Mouse (Mus musculus) megakaryocyte, embryonic 14.5 days (primary cell): Measurements from ENCODE around the gene Rgr. TPM values are rescaled to one million over a fixed set of nuclear protein-coding genes. Genes with fewer than 3 reads are reported as not detected.

Source experiments
- H3K27me3 ChIP-seq: replicated peaks from 2 replicates; pipeline ENCODE3; 2012; ENCODE audit warnings: inconsistent platforms
- H3K36me3 ChIP-seq: replicated peaks from 2 replicates; pipeline ENCODE3; 2012; ENCODE audit warnings: low read length, inconsistent platforms, mixed read lengths
- H3K4me1 ChIP-seq: 2 replicates; pipeline ENCODE4 v1.6.1; 2012; ENCODE audit warnings: inconsistent platforms
- H3K4me3 ChIP-seq: replicated peaks from 2 replicates; pipeline ENCODE3; 2012; ENCODE audit warnings: moderate library complexity, mild to moderate bottlenecking, inconsistent platforms
- H3K9me3 ChIP-seq: 2 replicates; pipeline ENCODE4 v1.6.1; 2012; ENCODE audit warnings: inconsistent platforms
- FLI1 ChIP-seq: IDR thresholded peaks from 2 replicates; pipeline ENCODE4 v1.6.1; 2012; ENCODE audit warnings: low read length, inconsistent platforms, mixed read lengths
- GATA1 ChIP-seq: IDR thresholded peaks from 3 replicates; pipeline ENCODE4 v1.6.1; 2012; ENCODE audit warnings: mixed read lengths, low read length, inconsistent platforms, borderline replicate concordance
- polyA plus RNA-seq: library from polyadenylated mRNA; stranded (reverse); fragments of >175 nt; gene quantifications from 2 replicates; pipeline ENCODE4 v1.2.3, GENCODE M21; 2012; ENCODE audit warnings: low replicate concordance; ENCODE audit not compliant: insufficient read depth

The Rgr gene
- polyA plus RNA-seq: not detected in 2 replicates

DNA sequence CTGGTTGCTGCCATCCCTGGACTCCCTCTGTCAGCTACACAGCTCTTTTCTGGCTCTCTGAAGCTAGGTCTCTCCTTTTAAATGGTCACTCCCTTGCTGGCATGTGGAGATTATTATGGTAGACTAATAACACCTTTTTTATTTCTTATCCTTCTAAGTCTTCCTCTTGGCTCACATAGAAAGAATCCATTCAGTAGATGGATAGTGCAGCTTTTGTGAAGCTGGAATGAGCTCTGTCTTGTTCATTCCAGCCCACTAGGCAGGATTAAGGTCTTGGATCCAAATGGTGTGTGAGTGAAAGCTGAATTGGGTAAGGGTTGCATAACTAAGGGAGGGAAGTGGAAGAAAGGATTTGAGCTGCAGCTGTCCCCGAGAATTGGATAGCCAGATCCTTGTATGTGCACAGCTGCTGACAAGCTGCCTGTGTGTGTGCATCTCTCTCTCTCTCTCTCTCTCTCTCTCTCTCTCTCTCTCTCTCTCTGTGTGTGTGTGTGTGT, at the start of gene Rgr:
TSS of gene Rgr (minus strand) at position 51 of the 497 bp plus-strand sequence.
- Histone ChIP-seq H3K36me3 (no peaks in the 10 kb centered on the region), H3K4me3 (no peak within 1 kb of the TSS), H3K27me3 (no peaks in the 10 kb centered on the region), H3K4me1 (no peaks in the 10 kb centered on the region), H3K9me3 (peaks cover 11% of the 10 kb centered on the region)
- TF ChIP-seq FLI1 (no peak), GATA1 (no peak)

GRCm38 (mm10) chr14:37097956-37098530, 49.3 kb upstream of the Rgr start, which contains the start of gene Cdhr1:
Gene Cdhr1 (minus strand): TSS chr14:37098347.
- H3K4me3 ChIP-seq: peak within 1 kb of the TSS; percentile 87
- peaks cover 67% of the 10 kb centered on the region for H3K27me3 ChIP-seq
- H3K4me1 ChIP-seq: peaks cover 20% of the 10 kb centered on the region
- no peaks in the 10 kb centered on the region for H3K9me3 ChIP-seq
- TF ChIP-seq FLI1 (no peak), GATA1 (no peak)
- no peaks in the 10 kb centered on the region for H3K36me3 ChIP-seq

DNA sequence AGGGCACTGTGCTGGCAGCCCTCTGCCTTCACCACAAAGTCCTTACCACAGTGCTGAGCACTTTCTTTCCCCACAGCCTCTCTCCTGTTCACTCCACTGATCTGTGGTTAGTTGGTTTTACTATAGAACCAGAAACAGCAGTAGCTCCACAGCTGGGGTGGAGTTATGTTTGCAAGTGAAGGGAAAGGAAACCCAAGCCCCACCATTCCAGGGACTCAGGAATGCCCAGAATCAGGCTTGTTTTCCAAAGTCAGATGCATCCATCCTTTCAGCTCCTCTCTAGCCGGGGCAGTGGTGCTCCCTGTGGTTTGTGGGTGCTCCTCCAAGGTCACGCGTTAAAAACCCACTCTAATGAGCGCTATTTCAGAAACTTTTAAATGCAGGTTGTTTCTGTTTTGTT, 46.8 kb upstream of the Rgr start:
- TF ChIP-seq GATA1: no peak
- no peak for TF ChIP-seq FLI1
- Histone ChIP-seq H3K4me3 (no peak overlapping the region), H3K4me1 (peaks cover 10% of the 10 kb centered on the region), H3K27me3 (peaks cover 53% of the 10 kb centered on the region), H3K36me3 (no peaks in the 10 kb centered on the region), H3K9me3 (peaks cover under 1% of the 10 kb centered on the region; the same call in 1 of the 2 replicates)

DNA sequence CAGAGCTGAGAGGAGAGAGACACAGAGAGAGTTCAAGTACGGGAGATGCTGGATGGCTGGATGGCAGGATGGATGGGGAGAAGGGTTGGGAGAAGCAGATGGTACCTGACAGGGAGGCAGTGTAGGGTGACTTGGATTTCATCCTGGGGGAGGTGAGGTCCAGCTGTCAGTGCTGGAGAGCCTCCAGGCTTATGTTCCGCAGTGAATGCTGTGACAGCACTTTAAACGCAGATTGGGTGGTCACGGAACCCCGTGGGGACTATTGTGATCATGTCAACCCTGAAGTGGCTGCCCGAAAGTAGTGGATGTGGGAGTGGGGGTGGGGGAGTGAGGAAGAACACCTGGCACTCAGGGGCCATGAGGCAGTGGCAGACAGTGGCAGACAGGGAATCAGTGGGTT, 45.7 kb upstream of the Rgr start:
- Histone ChIP-seq H3K9me3 (peaks cover 10% of the 10 kb centered on the region), H3K36me3 (no peaks in the 10 kb centered on the region), H3K27me3 (peaks cover 51% of the 10 kb centered on the region), H3K4me3 (no peak overlapping the region), H3K4me1 (peaks cover 10% of the 10 kb centered on the region)
- no peak for TF ChIP-seq FLI1
- no peak for TF ChIP-seq GATA1

- no peaks in the 10 kb centered on the region for H3K36me3 ChIP-seq
Measured at GRCm38 (mm10) chr14:37083755-37084154, 35.0 kb upstream of the Rgr start.

DNA sequence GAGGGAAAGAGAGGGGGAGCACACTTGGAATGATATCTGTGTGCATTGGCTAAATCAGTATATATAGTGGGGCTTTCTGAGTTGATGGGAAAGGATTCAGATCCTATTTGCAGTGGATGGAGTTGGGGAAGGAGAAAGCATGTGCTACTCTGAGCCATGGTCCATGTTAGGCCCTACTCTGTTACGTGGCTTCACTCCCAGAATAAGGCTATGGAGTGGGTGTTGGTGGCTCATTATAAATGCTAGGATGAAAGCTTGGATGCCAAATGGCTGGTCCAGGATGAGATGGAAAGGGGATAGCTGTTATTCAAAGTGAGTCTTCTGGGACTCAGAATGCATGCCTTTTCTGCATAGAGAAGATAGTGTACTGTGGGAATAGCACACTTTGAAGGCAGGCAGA, 32.0 kb upstream of the Rgr start:
- TF ChIP-seq FLI1: no peak
- no peak for TF ChIP-seq GATA1
- Histone ChIP-seq H3K36me3 (no peaks in the 10 kb centered on the region), H3K4me1 (no peaks in the 10 kb centered on the region), H3K4me3 (no peak overlapping the region), H3K9me3 (0 out of 2 replicates have a peak, but pooled peaks cover 7% of the 10 kb centered on the region), H3K27me3 (no peaks in the 10 kb centered on the region)

More at GRCm38 (mm10) chr14:37083755-37084154, 35.0 kb upstream of the Rgr start:
- peaks cover 3% of the 10 kb centered on the region for H3K27me3 ChIP-seq
- peaks cover 13% of the 10 kb centered on the region; the same call in 1 of the 2 replicates for H3K9me3 ChIP-seq
- no peak for TF ChIP-seq FLI1
- no peak for TF ChIP-seq GATA1
- H3K4me1 ChIP-seq: no peaks in the 10 kb centered on the region
- H3K4me3 ChIP-seq: no peak overlapping the region

DNA sequence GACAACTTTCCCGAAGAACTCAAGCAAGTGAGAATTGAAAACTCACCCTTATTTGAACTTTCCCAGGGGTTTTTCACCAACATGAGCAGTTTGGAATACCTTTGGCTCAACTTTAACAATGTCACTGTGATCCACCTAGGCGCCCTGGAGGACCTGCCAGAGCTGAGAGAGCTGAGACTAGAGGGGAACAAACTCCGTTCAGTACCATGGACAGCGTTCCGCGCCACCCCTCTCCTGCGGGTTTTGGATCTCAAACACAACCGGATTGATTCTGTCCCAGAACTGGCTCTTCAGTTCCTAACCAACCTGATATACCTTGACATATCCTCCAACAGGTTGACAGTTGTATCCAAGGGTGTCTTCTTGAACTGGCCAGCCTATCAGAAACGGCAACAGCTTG, 19.8 kb upstream of the Rgr start:
- no peak for TF ChIP-seq FLI1
- TF ChIP-seq GATA1: no peak
- Histone ChIP-seq H3K4me3 (no peak overlapping the region), H3K36me3 (no peaks in the 10 kb centered on the region), H3K27me3 (no peaks in the 10 kb centered on the region), H3K9me3 (0 out of 2 replicates have a peak, but pooled peaks cover 7% of the 10 kb centered on the region), H3K4me1 (no peaks in the 10 kb centered on the region)

- H3K27me3 ChIP-seq: no peaks in the 10 kb centered on the region
- TF ChIP-seq GATA1 (no peak), FLI1 (no peak)
- no peaks in the 10 kb centered on the region for H3K4me1 ChIP-seq
- no peaks in the 10 kb centered on the region for H3K36me3 ChIP-seq
- H3K9me3 ChIP-seq: 0 out of 2 replicates have a peak, but pooled peaks cover 7% of the 10 kb centered on the region
- no peak within 1 kb of the TSS for H3K4me3 ChIP-seq
Measured at GRCm38 (mm10) chr14:37067629-37068028, 18.9 kb upstream of the Rgr start, which contains the start of gene Lrit2. Gene Lrit2 (plus strand): TSS chr14:37067929.

GRCm38 (mm10) chr14:37066636-37067035, 17.9 kb upstream of the Rgr start:
- H3K27me3 ChIP-seq: no peaks in the 10 kb centered on the region
- no peak for TF ChIP-seq FLI1
- no peak for TF ChIP-seq GATA1
- H3K9me3 ChIP-seq: peaks cover 1% of the 10 kb centered on the region; the same call in 1 of the 2 replicates
- H3K36me3 ChIP-seq: no peaks in the 10 kb centered on the region
- H3K4me1 ChIP-seq: no peaks in the 10 kb centered on the region
- H3K4me3 ChIP-seq: no peak overlapping the region

- no peaks in the 10 kb centered on the region for H3K27me3 ChIP-seq
- no peak overlapping the region for H3K4me3 ChIP-seq
- peaks cover 4% of the 10 kb centered on the region; the same call in 1 of the 2 replicates for H3K9me3 ChIP-seq
- H3K4me1 ChIP-seq: no peaks in the 10 kb centered on the region
- no peaks in the 10 kb centered on the region for H3K36me3 ChIP-seq
- TF ChIP-seq GATA1: no peak
- TF ChIP-seq FLI1: no peak
Measured at GRCm38 (mm10) chr14:37064849-37065248, 16.1 kb upstream of the Rgr start.
